Mouse (Mus musculus) forebrain, embryonic 12.5 days (tissue): ENCODE measurements around the gene 4930513O06Rik. TPM values are rescaled to one million over a fixed set of nuclear protein-coding genes. Genes with fewer than 3 reads are reported as not detected.

ENCODE experiments used
- polyA plus RNA-seq: library from polyadenylated mRNA; unstranded; fragments of >200 nt; fragmentation: Nextera tagmentation; extraction: Ambion mirVana; gene quantifications from 2 replicates; pipeline ENCODE4 v1.2.1, GENCODE M21; 2016

4930513O06Rik gene
- polyA plus RNA-seq, 1 experiment from 2014 or later, result not detected

Other genes starting within 250 kb of the 4930513O06Rik start
- 2.4 and 3.3 TPM in 2 replicates for gene Nrk, start 171.8 kb upstream of the 4930513O06Rik start, polyA plus RNA-seq
- not detected in 2 replicates for gene Serpina7, start 1.0 kb upstream of the 4930513O06Rik start, polyA plus RNA-seq
- not detected in 2 replicates for gene 4933428M09Rik, start 93.0 kb downstream of the 4930513O06Rik start, polyA plus RNA-seq
- gene Mum1l1, start 123.8 kb downstream of the 4930513O06Rik start, polyA plus RNA-seq, result 13.7 and 13.8 TPM in 2 replicates
- gene Trap1a, start 247.4 kb downstream of the 4930513O06Rik start, polyA plus RNA-seq, result not detected in 2 replicates